Mouse (Mus musculus): ENCODE results near the gene Wwc2.
"Not testable (repeated sequence)": the region's sequence is repeated elsewhere in the genome, so short reads cannot be mapped to it uniquely, and the experiment has no call there.

Gene Wwc2

GRCm38 (mm10) chr8:47851824-47852502 lies 138.8 kb downstream of the Wwc2 start:
- no peak for DNase-seq (ENCODE audit: low read depth, low spot score)

GRCm38 (mm10) chr8:47849842-47850241 lies 140.9 kb downstream of the Wwc2 start:
- peak; percentile 79 for DNase-seq (ENCODE audit: low read depth, low spot score)

GRCm38 (mm10) chr8:47847931-47848330 lies 142.8 kb downstream of the Wwc2 start:
- DNase-seq (ENCODE audit: low read depth, low spot score), result no peak

GRCm38 (mm10) chr8:47847161-47847560 lies 143.6 kb downstream of the Wwc2 start:
- no peak for DNase-seq (ENCODE audit: low read depth, low spot score)

GRCm38 (mm10) chr8:47845956-47846355 lies 144.8 kb downstream of the Wwc2 start:
- no peak for DNase-seq (ENCODE audit: low read depth, low spot score)

GRCm38 (mm10) chr8:47843651-47844050 lies 147.1 kb downstream of the Wwc2 start:
- DNase-seq (ENCODE audit: low read depth, low spot score), result peak; percentile 27

- peak; percentile 82 for DNase-seq (ENCODE audit: low read depth, low spot score)
Observed at GRCm38 (mm10) chr8:47843063-47843462, 147.7 kb downstream of the Wwc2 start.

GRCm38 (mm10) chr8:47833944-47834343 lies 156.8 kb downstream of the Wwc2 start:
- no peak for DNase-seq (ENCODE audit: low read depth, low spot score)

GRCm38 (mm10) chr8:47832616-47833015 lies 158.1 kb downstream of the Wwc2 start:
- DNase-seq (ENCODE audit: low read depth, low spot score), result no peak

- no peak for DNase-seq (ENCODE audit: low read depth, low spot score)
Observed at GRCm38 (mm10) chr8:47826911-47827310, 163.8 kb downstream of the Wwc2 start.

- DNase-seq (ENCODE audit: low read depth, low spot score), result no peak
Observed at GRCm38 (mm10) chr8:47825596-47825995, 165.1 kb downstream of the Wwc2 start.

- DNase-seq (ENCODE audit: low read depth, low spot score), result peak; percentile 33
Observed at GRCm38 (mm10) chr8:47824182-47824581, 166.5 kb downstream of the Wwc2 start, which contains the start of gene Cldn22. Gene Cldn22 (plus strand): TSS chr8:47824482.

GRCm38 (mm10) chr8:47823777-47824176 lies 166.9 kb downstream of the Wwc2 start:
- DNase-seq (ENCODE audit: low read depth, low spot score), result no peak

- DNase-seq (ENCODE audit: low read depth, low spot score), result not testable (repeated sequence)
Observed at GRCm38 (mm10) chr8:47822541-47822940, 168.2 kb downstream of the Wwc2 start.

- DNase-seq (ENCODE audit: low read depth, low spot score), result no peak
Observed at GRCm38 (mm10) chr8:47821843-47822242, 168.9 kb downstream of the Wwc2 start, which contains the start of gene Cldn24. Gene Cldn24 (plus strand): TSS chr8:47822143.

- DNase-seq (ENCODE audit: low read depth, low spot score), result no peak
Observed at GRCm38 (mm10) chr8:47820914-47821772, 169.6 kb downstream of the Wwc2 start.

- DNase-seq (ENCODE audit: low read depth, low spot score), result no peak
Observed at GRCm38 (mm10) chr8:47819034-47819433, 171.7 kb downstream of the Wwc2 start.

GRCm38 (mm10) chr8:47811221-47811620 lies 179.5 kb downstream of the Wwc2 start:
- DNase-seq (ENCODE audit: low read depth, low spot score), result no peak

GRCm38 (mm10) chr8:47810666-47811015 lies 180.1 kb downstream of the Wwc2 start:
- peak; percentile 74 for DNase-seq (ENCODE audit: low read depth, low spot score)

- no peak for DNase-seq (ENCODE audit: low read depth, low spot score)
Observed at GRCm38 (mm10) chr8:47809970-47810665, 180.6 kb downstream of the Wwc2 start.

GRCm38 (mm10) chr8:47804262-47804661 lies 186.5 kb downstream of the Wwc2 start:
- DNase-seq (ENCODE audit: low read depth, low spot score), result no peak

GRCm38 (mm10) chr8:47802349-47802748 lies 188.4 kb downstream of the Wwc2 start:
- no peak for DNase-seq (ENCODE audit: low read depth, low spot score)

Measured in ZHBTc4 (cell line).